Mouse (Mus musculus) thymus, adult 2 months (tissue): Measurements from ENCODE around the gene Syngr4.

ENCODE experiments used
- CTCF ChIP-seq: fragments of 200-500 bp; IDR thresholded peaks from 2 replicates; pipeline ENCODE4 v1.5.1; 2012; ENCODE audit warnings: mild to moderate bottlenecking, control low read depth, low read length, moderate library complexity, borderline replicate concordance; ENCODE audit not compliant: control insufficient read depth, poor library complexity, insufficient read depth; ENCODE audit errors: extremely low read depth
- POLR2A ChIP-seq: fragments of 200-500 bp; IDR thresholded peaks from 2 replicates; pipeline ENCODE4 v1.6.1; 2012; ENCODE audit warnings: mild to moderate bottlenecking, low read length, control low read depth, moderate library complexity; ENCODE audit not compliant: control insufficient read depth, poor library complexity, insufficient read depth; ENCODE audit errors: extremely low read depth

DNA sequence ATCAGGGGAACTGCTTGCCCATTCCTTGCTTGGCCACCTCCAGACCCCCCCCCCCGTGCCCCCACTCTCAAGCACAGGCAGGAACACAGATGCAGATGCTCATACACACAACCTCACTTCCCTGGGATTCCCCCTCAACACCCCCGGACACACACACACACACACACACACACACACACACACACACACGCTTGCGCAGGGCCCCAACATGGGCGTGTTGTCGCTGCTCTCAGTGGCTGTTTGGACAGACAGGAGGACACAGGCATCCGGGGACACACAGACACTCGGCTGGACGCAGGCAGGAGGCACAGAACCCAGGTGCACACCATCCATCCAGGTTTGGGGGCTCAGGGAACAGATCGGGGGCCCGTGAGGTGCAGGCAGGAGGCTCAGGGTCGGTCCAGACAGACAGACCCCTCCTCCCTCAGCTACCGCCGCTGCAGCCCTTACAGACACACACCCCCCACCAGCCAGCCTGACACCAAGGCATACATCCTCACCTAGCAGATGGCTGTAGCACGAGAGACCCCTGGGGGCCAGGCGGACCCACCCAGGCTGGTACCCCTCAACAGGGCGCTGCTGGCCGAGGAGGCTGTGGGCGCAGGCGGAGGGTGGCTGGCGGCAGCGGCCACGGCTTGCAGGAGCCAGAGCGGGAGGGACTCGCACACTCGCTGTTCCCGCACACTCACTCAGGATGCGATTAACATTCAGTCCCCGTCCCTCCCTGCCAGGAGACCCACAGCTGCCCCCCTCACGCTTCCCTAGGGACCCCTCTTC lies 26.0 kb downstream of the Syngr4 start:
- TF ChIP-seq POLR2A, result no peak
- TF ChIP-seq CTCF, result 0 out of 2 replicates have a peak, but pooled peaks have one; percentile 12
